ENCODE assay signal across 20 mouse cellular contexts in genomic region chr2:29849041-29849440, GRCm38 (mm10). TPM values are rescaled to one million over a fixed set of nuclear protein-coding genes. Genes with fewer than 3 reads are reported as not detected.
DNase-seq lines count a peak whose midpoint lies in the region; ATAC-seq lines count a peak whose summit lies in the region.
"Had no signal": no experiment of that assay in that cellular context is flagged by ENCODE, and none has a peak within 500 bp of the region (broad histone marks: within the 10 kb centered on the region; RNA-seq: fewer than 3 reads in every experiment).

No protein-coding gene starts in this region.

- 0 out of 2 replicates have a peak overlapping the region, but pooled peaks have one; percentile 6 for H3K9ac ChIP-seq in midbrain, embryonic 11.5 days (ENCODE audit: low read length)
- no peak overlapping the region for H3K9ac ChIP-seq in midbrain, embryonic 15.5 days
- peak overlapping the region; percentile 46; the same call in 1 of the 2 replicates for H3K9ac ChIP-seq in hindbrain, embryonic 13.5 days
- H3K9ac ChIP-seq in liver, embryonic 12.5 days: no peak overlapping the region
- H3K9ac ChIP-seq: heart, embryonic 13.5 days; limb, embryonic 12.5 days; liver, embryonic 13.5 days; lung, embryonic 14.5 days; stomach, embryonic 15.5 days had no signal

- no peaks in the 10 kb centered on the region for H3K9me3 ChIP-seq in midbrain, embryonic 11.5 days (ENCODE audit: control insufficient read depth, low read length)
- H3K9me3 ChIP-seq in midbrain, embryonic 15.5 days: no peaks in the 10 kb centered on the region
- no peaks in the 10 kb centered on the region for H3K9me3 ChIP-seq in hindbrain, embryonic 13.5 days
- no peaks in the 10 kb centered on the region for H3K9me3 ChIP-seq in liver, embryonic 12.5 days (replicated peaks)
- H3K9me3 ChIP-seq: embryonic facial prominence, embryonic 10.5 days; heart, embryonic 13.5 days; limb, embryonic 12.5 days; liver, embryonic 13.5 days; stomach, embryonic 15.5 days had no signal

- no peak overlapping the region; the same call in 1 of the 2 replicates for H3K27ac ChIP-seq in midbrain, embryonic 11.5 days (ENCODE audit: low read depth, low read length)
- no peak overlapping the region for H3K27ac ChIP-seq in midbrain, embryonic 15.5 days
- H3K27ac ChIP-seq in hindbrain, embryonic 13.5 days: peak overlapping the region; percentile 50
- no peak overlapping the region for H3K27ac ChIP-seq in liver, embryonic 12.5 days
- H3K27ac ChIP-seq: embryonic facial prominence, embryonic 10.5 days; heart, embryonic 13.5 days; limb, embryonic 12.5 days; liver, embryonic 13.5 days; stomach, embryonic 15.5 days had no signal

- H3K4me2 ChIP-seq in midbrain, embryonic 11.5 days: no peak overlapping the region
- H3K4me2 ChIP-seq in midbrain, embryonic 15.5 days: no peak overlapping the region
- no peak overlapping the region for H3K4me2 ChIP-seq in hindbrain, embryonic 13.5 days
- H3K4me2 ChIP-seq in liver, embryonic 12.5 days: no peak overlapping the region
- H3K4me2 ChIP-seq: heart, embryonic 13.5 days; limb, embryonic 12.5 days; liver, embryonic 13.5 days; lung, embryonic 14.5 days; stomach, embryonic 15.5 days had no signal

- no peak for ATAC-seq in midbrain, embryonic 11.5 days (ENCODE audit: low FRiP score)
- no peak for ATAC-seq in midbrain, embryonic 15.5 days (replicated peaks)
- ATAC-seq in hindbrain, embryonic 13.5 days (ENCODE audit: low FRiP score): no peak
- no peak for ATAC-seq in liver, embryonic 12.5 days
- ATAC-seq: intestine, embryonic 16.5 days had no signal

- H3K36me3 ChIP-seq in midbrain, embryonic 11.5 days (ENCODE audit: control insufficient read depth, insufficient read depth, low read length): peaks cover 2% of the 10 kb centered on the region; the same call in 1 of the 2 replicates
- no peaks in the 10 kb centered on the region for H3K36me3 ChIP-seq in midbrain, embryonic 15.5 days (replicated peaks)
- no peaks in the 10 kb centered on the region for H3K36me3 ChIP-seq in hindbrain, embryonic 13.5 days
- peaks cover 12% of the 10 kb centered on the region for H3K36me3 ChIP-seq in liver, embryonic 12.5 days
- H3K36me3 ChIP-seq: stomach, embryonic 15.5 days had no signal

- no peak overlapping the region for H3K4me3 ChIP-seq in midbrain, embryonic 11.5 days (ENCODE audit: low read depth, low read length)
- no peak overlapping the region for H3K4me3 ChIP-seq in midbrain, embryonic 15.5 days
- no peak overlapping the region for H3K4me3 ChIP-seq in hindbrain, embryonic 13.5 days
- H3K4me3 ChIP-seq in liver, embryonic 12.5 days: no peak overlapping the region
- H3K4me3 ChIP-seq: embryonic facial prominence, embryonic 10.5 days; heart, embryonic 13.5 days; limb, embryonic 12.5 days; liver, embryonic 13.5 days; stomach, embryonic 15.5 days had no signal

- DNase-seq in midbrain, embryonic 11.5 days (ENCODE audit: low spot score, missing footprints): peak; percentile 67
- peak; percentile 42 for DNase-seq in 3134 (ENCODE audit: extremely low read depth, insufficient read length, low spot score)
- DNase-seq in 416B (ENCODE audit: low read depth): peak; percentile 79
- no peak for DNase-seq in right cerebral cortex, postnatal 10 days (ENCODE audit: low spot score in 2 of 2)
- DNase-seq: cerebellum, adult 2 months; heart, adult 11 months; kidney, postnatal 36 days; layer of hippocampus, adult 9-11 months; liver, embryonic 13.5 days; lung, embryonic 14.5 days; lung, postnatal 36 days; thymus, adult 2 months had no signal

- peaks cover 61% of the 10 kb centered on the region for H3K4me1 ChIP-seq in midbrain, embryonic 11.5 days (ENCODE audit: control insufficient read depth, insufficient read depth, low read length)
- H3K4me1 ChIP-seq in midbrain, embryonic 15.5 days: peaks cover 30% of the 10 kb centered on the region
- peaks cover 71% of the 10 kb centered on the region for H3K4me1 ChIP-seq in hindbrain, embryonic 13.5 days (replicated peaks)
- H3K4me1 ChIP-seq in liver, embryonic 12.5 days: peaks cover 14% of the 10 kb centered on the region; the same call in 1 of the 2 replicates

- H3K27me3 ChIP-seq in midbrain, embryonic 11.5 days (ENCODE audit: control insufficient read depth, insufficient read depth, low read length): no peaks in the 10 kb centered on the region
- no peaks in the 10 kb centered on the region for H3K27me3 ChIP-seq in midbrain, embryonic 15.5 days (replicated peaks)
- H3K27me3 ChIP-seq in hindbrain, embryonic 13.5 days: no peaks in the 10 kb centered on the region
- peaks cover 59% of the 10 kb centered on the region for H3K27me3 ChIP-seq in liver, embryonic 12.5 days (replicated peaks)

- 48% methylated on average over 8 of the region's 8 CpGs for WGBS in midbrain, embryonic 11.5 days
- 34% methylated on average over 8 of the region's 8 CpGs for WGBS in midbrain, embryonic 15.5 days
- WGBS in hindbrain, embryonic 13.5 days: 24% methylated on average over 8 of the region's 8 CpGs
- WGBS in liver, embryonic 12.5 days (ENCODE audit: insufficient replicate concordance): 65% methylated on average over 8 of the region's 8 CpGs

RNA-seq across cellular contexts. Expression of gene Cercam, which starts 19.9 kb away (rescaled TPM):
- polyA plus RNA-seq in midbrain, embryonic 11.5 days (2014; fragmentation: Nextera tagmentation; extraction: Ambion mirVana): 13.4 and 14.0 TPM in 2 replicates
- polyA plus RNA-seq in midbrain, embryonic 15.5 days (2015; fragmentation: Nextera tagmentation; extraction: Ambion mirVana): 18.1 and 19.0 TPM in 2 replicates
- polyA plus RNA-seq in hindbrain, embryonic 13.5 days (2015; fragmentation: Nextera tagmentation; extraction: Ambion mirVana): 23.8 and 24.9 TPM in 2 replicates
- polyA plus RNA-seq in liver, embryonic 12.5 days (2016; fragmentation: Nextera tagmentation; extraction: Ambion mirVana): 47.2 and 49.9 TPM in 2 replicates

RNA-seq across cellular contexts. Expression of gene Urm1, which starts 29.2 kb away (rescaled TPM):
- polyA plus RNA-seq in midbrain, embryonic 11.5 days (2014; fragmentation: Nextera tagmentation; extraction: Ambion mirVana): 18.5 and 21.5 TPM in 2 replicates
- polyA plus RNA-seq in midbrain, embryonic 15.5 days (2015; fragmentation: Nextera tagmentation; extraction: Ambion mirVana): 20.9 and 28.3 TPM in 2 replicates
- polyA plus RNA-seq in hindbrain, embryonic 13.5 days (2015; fragmentation: Nextera tagmentation; extraction: Ambion mirVana): 23.5 and 26.8 TPM in 2 replicates
- polyA plus RNA-seq in liver, embryonic 12.5 days (2016; fragmentation: Nextera tagmentation; extraction: Ambion mirVana): 11.4 and 11.7 TPM in 2 replicates

RNA-seq across cellular contexts. Expression of gene Odf2, which starts 40.0 kb away (rescaled TPM):
- polyA plus RNA-seq in midbrain, embryonic 11.5 days (2014; fragmentation: Nextera tagmentation; extraction: Ambion mirVana): 79.4 and 86.7 TPM in 2 replicates
- polyA plus RNA-seq in midbrain, embryonic 15.5 days (2015; fragmentation: Nextera tagmentation; extraction: Ambion mirVana): 67.3 and 75.9 TPM in 2 replicates
- 70.3 and 78.3 TPM in 2 replicates for polyA plus RNA-seq in hindbrain, embryonic 13.5 days (2015; fragmentation: Nextera tagmentation; extraction: Ambion mirVana)
- polyA plus RNA-seq in liver, embryonic 12.5 days (2016; fragmentation: Nextera tagmentation; extraction: Ambion mirVana): 69.8 and 72.1 TPM in 2 replicates

RNA-seq across cellular contexts. Expression of gene Slc27a4, which starts 46.6 kb away (rescaled TPM):
- 15.2 and 15.9 TPM in 2 replicates for polyA plus RNA-seq in midbrain, embryonic 11.5 days (2014; fragmentation: Nextera tagmentation; extraction: Ambion mirVana)
- polyA plus RNA-seq in midbrain, embryonic 15.5 days (2015; fragmentation: Nextera tagmentation; extraction: Ambion mirVana): 45.9 and 50.9 TPM in 2 replicates
- polyA plus RNA-seq in hindbrain, embryonic 13.5 days (2015; fragmentation: Nextera tagmentation; extraction: Ambion mirVana): 32.6 and 33.4 TPM in 2 replicates
- polyA plus RNA-seq in liver, embryonic 12.5 days (2016; fragmentation: Nextera tagmentation; extraction: Ambion mirVana): 3.9 and 4.3 TPM in 2 replicates

Comparison
In these comparisons a context has a peak if more than half of its experiments do, and no peak if none do; other contexts are left out.
1. H3K9ac ChIP-seq: peak in midbrain, embryonic 11.5 days (single experiment) and hindbrain, embryonic 13.5 days (single experiment); none in midbrain, embryonic 15.5 days (single experiment) and liver, embryonic 12.5 days (single experiment).
2. DNase-seq: peak in midbrain, embryonic 11.5 days (single experiment), 3134 (single experiment) and 416B (single experiment); none in right cerebral cortex, postnatal 10 days (0 of 2).